Mouse (Mus musculus) T-helper 17 cell (primary cell): ENCODE data around the gene Zg16.

Experiments used
- in situ Hi-C, 2 experiments: fragments of 300-600 bp; cut with MboI, MseI; formaldehyde crosslinking; loops; 1 replicate in 1 of 2; 2 replicates in 1 of 2; pipeline ENCODE4 v1.15.1; 2025; ENCODE audit warnings: high pct_unique_total_duplicates in 2 of 2

Gene Zg16

GRCm38 (mm10) chr7:127077692-127078091, 9.4 kb downstream of the Zg16 start:
- in situ Hi-C loops: no loop called here

DNA sequence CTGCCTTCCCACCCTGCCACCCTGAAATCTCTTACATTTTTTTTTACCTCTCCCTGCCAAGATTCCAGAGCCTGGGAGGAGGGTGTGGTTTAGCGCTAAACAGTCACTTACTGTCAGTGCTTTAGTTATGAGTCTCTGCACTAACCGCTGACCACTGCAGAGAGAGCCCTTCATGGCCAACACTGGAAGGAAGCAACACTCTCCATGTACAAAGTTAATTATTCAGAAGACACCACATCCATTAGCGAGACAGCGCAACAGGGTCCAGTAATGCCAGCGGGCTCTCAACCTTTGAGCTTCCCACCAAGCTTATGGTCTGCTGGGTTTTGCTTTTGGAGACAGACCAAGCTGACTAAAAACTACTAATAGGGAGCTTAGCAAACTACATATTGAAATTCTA, 10.9 kb downstream of the Zg16 start:
- in situ Hi-C loops: no loop called here

DNA sequence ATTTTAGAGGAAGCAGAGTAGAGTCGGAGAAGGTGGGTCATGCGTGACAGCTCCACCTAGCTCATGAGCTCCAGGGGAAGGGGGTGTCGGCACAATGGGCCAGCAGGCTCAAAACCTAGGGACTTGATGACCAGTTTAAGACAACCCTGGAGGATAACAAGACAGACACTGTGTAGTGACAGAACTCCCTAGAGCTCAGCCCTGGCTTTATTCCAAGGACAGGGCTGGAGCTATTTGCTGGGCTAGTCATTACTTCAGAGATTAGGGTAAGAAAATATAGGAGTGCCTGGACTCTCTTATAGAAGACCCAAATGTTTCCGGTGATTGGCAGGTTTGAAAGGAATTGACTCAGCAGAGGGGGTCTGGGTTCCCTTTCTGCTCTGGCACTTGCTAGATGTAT, 13.9 kb downstream of the Zg16 start:
- in situ Hi-C loops: no loop called here

GRCm38 (mm10) chr7:127070871-127071413, 16.2 kb downstream of the Zg16 start:
- in situ Hi-C loops: no loop called here

DNA sequence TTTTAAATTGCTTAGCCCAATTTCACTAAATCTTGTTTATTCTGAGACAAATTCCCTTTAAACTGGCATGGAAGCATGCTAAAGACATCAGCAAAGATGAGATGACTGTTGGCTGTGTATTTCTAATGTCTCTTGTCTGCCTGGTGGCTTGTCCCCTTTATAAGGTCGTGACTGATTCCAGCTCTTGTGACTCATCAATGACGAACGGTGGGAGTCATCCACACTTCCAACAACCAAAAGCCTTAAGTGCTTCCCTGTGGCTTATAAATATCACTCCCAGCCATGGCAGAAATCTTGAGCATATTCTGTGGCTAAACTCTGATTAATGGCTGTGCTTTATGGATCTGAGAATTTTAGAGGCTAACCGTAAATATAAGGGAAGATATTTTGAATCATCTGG, 20.8 kb downstream of the Zg16 start:
- in situ Hi-C loops: loop anchor here in 1 of 2 experiments (5.0 kb wide), 2 partner anchors 34 to 41 kb away; no protein-coding TSS in a partner anchor

- in situ Hi-C loops: loop anchor here in 1 of 2 experiments (5.0 kb wide), 2 partner anchors 33 to 42 kb away; no protein-coding TSS in a partner anchor
These were observed 21.6 kb downstream of the Zg16 start for GRCm38 (mm10) chr7:127065538-127065937.

DNA sequence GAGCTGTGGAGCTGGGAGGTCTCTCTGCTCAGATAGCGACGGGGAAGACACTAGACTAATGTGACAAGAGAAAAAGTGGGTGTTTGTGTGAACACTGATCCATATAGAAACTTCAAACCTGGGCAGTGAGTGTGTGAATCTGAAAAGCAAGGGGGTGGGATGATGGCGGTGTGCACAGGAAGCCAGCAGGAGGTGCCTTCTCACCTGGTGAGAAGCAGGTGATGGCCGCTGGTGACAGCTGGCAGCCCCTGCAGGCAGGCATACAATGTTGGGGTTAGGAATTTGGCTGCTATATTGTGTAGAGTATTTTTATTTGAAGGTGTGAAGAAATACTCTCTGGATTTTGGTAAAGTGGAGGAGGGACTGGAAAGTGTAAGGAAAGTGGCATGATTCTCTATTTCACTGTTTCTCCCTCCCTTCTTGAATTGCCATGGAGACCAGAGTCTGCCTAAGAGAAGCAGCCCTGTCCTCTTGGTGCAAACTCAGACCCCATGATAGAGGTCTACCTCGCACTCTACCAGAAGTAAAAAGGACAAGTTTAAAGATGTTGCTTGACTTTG, 32.0 kb downstream of the Zg16 start:
- in situ Hi-C loops: loop anchor here in 1 of 2 experiments (5.0 kb wide), 1 partner anchor 103 kb away; the partner anchor contains the start of gene Sez6l2

- in situ Hi-C loops: no loop called here
These were observed 45.1 kb downstream of the Zg16 start, which contains the start of gene Kif22 for GRCm38 (mm10) chr7:127041851-127042672. Gene Kif22, minus strand, starts transcription at chr7:127042471.

GRCm38 (mm10) chr7:127031244-127031643, 55.9 kb downstream of the Zg16 start:
- in situ Hi-C loops: loop anchor here in 1 of 2 experiments (5.0 kb wide), 1 partner anchor 36 kb away; no protein-coding TSS in a partner anchor

DNA sequence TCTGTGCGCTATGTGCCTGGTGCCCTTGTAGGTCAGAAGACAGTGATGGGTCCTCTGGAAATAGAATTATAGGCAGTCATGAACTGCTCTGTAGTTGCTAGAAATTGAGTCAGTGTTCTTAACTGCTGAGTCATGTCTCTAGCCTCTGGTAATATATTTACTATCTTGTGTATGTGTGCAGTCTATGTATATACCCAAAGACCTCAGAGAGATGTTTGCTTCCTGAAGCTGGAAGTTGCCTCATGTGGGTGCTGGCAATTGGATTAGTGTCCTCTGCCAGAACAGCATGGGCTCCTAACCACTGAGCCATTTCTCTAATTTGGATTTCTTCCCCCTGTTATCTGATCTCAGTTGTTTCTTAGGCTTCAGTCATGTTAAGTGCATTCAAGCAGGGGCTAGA, 57.0 kb downstream of the Zg16 start:
- in situ Hi-C loops: loop anchor here in 1 of 2 experiments (5.0 kb wide), 1 partner anchor 37 kb away; no protein-coding TSS in a partner anchor

GRCm38 (mm10) chr7:127027885-127028284, 59.2 kb downstream of the Zg16 start:
- in situ Hi-C loops: loop anchor here in 1 of 2 experiments (10.0 kb wide), 1 partner anchor 1423 kb away; the partner anchor contains the start of gene Il21r

- in situ Hi-C loops: loop anchor here in 1 of 2 experiments (10.0 kb wide), 1 partner anchor 1422 kb away; the partner anchor contains the start of gene Il21r
These were observed 60.0 kb downstream of the Zg16 start, which contains the start of gene Maz for GRCm38 (mm10) chr7:127026984-127027726. Gene Maz, minus strand, starts transcription at chr7:127027037.

DNA sequence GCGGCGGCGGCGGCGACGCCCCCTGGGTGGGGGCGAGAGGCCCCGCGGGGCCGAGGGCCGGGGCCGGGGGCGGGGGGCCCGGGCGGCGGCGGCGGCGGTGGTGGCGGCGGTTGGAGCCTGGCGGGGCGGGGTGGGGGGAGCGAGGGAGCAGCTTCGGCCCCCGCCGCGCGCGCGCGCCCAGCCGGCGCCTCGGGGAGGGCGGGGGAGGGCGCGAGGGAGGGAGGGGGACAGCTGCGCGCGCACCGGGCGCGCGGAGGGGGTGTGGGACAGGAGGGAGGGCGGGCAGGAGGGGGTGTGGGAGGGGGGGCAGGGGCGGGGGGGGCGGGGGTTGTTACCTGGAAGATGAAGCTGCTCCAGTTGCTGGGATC, 60.5 kb downstream of the Zg16 start:
- in situ Hi-C loops: loop anchor here in 1 of 2 experiments (10.0 kb wide), 1 partner anchor 1422 kb away; the partner anchor contains the start of gene Il21r

GRCm38 (mm10) chr7:127026161-127026600, 60.9 kb downstream of the Zg16 start:
- in situ Hi-C loops: loop anchor here in 1 of 2 experiments (10.0 kb wide), 1 partner anchor 1421 kb away; the partner anchor contains the start of gene Il21r

GRCm38 (mm10) chr7:127025556-127026160, 61.5 kb downstream of the Zg16 start:
- in situ Hi-C loops: loop anchor here in 1 of 2 experiments (10.0 kb wide), 1 partner anchor 1421 kb away; the partner anchor contains the start of gene Il21r

- in situ Hi-C loops: loop anchor here (5.0 to 10.0 kb wide), 3 partner anchors 67 to 1420 kb away; partner anchors contain the start of genes AI467606 (in 1 of the 2), Cd2bp2 (in 1 of the 2) and Il21r (in 1 of the 2)
These were observed 62.2 kb downstream of the Zg16 start for GRCm38 (mm10) chr7:127024755-127025555.

- in situ Hi-C loops: loop anchor here (5.0 to 10.0 kb wide), 3 partner anchors 68 to 1419 kb away; partner anchors contain the start of genes AI467606 (in 1 of the 2), Cd2bp2 (in 1 of the 2) and Il21r (in 1 of the 2)
These were observed 63.0 kb downstream of the Zg16 start for GRCm38 (mm10) chr7:127023896-127024690.

- in situ Hi-C loops: loop anchor here (5.0 to 10.0 kb wide), 3 partner anchors 69 to 1418 kb away; partner anchors contain the start of genes AI467606 (in 1 of the 2), Cd2bp2 (in 1 of the 2) and Il21r (in 1 of the 2)
These were observed 63.8 kb downstream of the Zg16 start for GRCm38 (mm10) chr7:127023272-127023691.
